Mouse (Mus musculus) adrenal gland, postnatal 10 days (tissue): Measurements from ENCODE around the gene Akr1c14. TPM values are rescaled to one million over a fixed set of nuclear protein-coding genes. Genes with fewer than 3 reads are reported as not detected.
"Not testable (repeated sequence)": the region's sequence is repeated elsewhere in the genome, so short reads cannot be mapped to it uniquely, and the experiment has no call there.

Source experiments
- DNase-seq: peaks from one replicate; pipeline ENCODE4 v3.0.0; 2021; ENCODE audit warnings: mixed read lengths
- total RNA-seq, 2 experiments: library from RNA; stranded (reverse); gene quantifications; 2 replicates each; pipeline ENCODE4 v1.2.3; 2021

Akr1c14 gene
- total RNA-seq, 2 experiments from 2014 or later = 18.1 to 35.3 TPM

GRCm38 (mm10) chr13:4123146-4123545 lies 74.3 kb downstream of the Akr1c14 start:
- no peak for DNase-seq

DNA sequence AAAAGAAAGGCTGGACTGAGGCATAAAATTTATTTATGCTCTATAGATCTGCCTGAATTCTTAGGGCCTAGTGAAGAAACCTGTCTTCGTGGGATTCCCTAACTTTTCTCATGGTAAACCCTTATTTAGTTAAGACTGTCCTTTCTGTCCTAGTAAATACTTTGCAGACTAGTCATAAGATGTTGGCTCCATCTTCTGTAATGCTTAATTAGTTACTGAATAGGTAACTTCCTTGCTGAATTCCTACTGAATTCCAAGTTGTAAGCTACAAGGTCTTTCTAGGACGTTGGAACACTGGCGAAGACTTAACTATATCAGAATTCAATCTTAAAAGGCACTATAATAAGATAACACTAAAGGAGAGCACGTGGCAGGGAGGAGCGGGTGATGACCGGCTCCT lies 75.7 kb downstream of the Akr1c14 start:
- not testable (repeated sequence) for DNase-seq

DNA sequence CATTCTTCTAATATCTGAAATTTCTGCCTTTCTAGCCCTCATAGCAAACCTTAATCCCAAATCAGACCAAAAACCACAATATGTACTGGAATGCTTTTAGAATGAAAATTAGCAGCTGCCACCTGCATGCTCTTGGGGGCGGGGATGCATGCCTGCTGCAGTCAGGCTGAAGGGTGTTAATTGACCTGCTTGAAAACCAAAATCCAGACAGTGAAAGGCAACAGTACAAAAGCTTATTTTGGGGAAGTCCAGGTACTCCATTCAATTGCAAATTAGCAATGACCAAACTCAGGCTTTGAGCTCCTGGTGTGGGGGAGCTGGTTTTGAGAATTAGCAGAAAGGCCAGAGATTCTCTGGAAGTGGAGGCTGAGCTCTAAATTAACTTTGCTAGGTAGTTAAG lies 77.0 kb downstream of the Akr1c14 start:
- not testable (repeated sequence) for DNase-seq

- peak; percentile 26 for DNase-seq
Measured at GRCm38 (mm10) chr13:4129100-4129499, 80.3 kb downstream of the Akr1c14 start.

GRCm38 (mm10) chr13:4131317-4131716 lies 82.5 kb downstream of the Akr1c14 start:
- DNase-seq = no peak

DNA sequence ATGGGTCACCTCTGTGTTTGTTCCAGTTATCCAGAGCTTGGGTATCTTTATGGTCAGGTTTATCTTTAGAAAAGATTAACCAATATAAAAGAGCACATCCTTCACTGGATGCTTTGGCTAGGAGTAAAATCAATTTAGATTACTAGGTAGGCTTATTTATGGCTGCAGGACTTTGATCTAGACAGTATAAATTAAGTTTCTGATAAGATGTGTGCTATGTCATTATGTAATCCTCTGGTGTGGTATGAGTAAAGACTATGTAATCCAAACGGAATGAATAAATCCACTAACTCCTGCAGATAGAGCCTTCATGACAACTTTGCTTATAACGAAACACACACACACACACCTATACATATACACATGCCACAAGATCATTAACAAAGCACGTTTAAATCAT lies 82.9 kb downstream of the Akr1c14 start:
- DNase-seq = no peak

DNA sequence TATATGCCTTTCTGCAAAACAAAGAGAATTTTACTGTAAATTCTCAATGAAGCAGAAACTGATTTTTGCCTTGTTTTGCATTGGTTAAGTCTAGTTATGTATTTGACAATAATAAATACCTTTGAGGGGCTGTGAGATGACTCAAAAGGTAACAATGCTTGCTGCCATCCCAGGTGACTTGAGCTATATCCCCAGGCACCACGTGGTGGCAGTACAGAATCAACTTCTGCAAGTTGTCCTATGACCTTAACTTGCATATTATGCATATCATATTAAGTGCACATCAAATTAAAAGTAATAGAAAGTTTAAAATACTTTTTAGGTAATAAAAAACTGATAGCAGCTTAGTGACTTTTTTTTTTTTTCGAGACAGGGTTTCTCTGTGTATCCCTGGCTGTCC lies 84.3 kb downstream of the Akr1c14 start:
- DNase-seq = peak; percentile 50

Other genes starting within 250 kb of the Akr1c14 start
- gene Calml3, start 244.7 kb upstream of the Akr1c14 start, total RNA-seq = not detected
- not detected for gene Calm4, start 211.3 kb upstream of the Akr1c14 start, total RNA-seq
- not detected for gene Calm5, start 194.8 kb upstream of the Akr1c14 start, total RNA-seq
- gene Net1, start 130.8 kb upstream of the Akr1c14 start, total RNA-seq = 10 to 100 TPM; 56.1 to 98.2 TPM
- gene Tubal3, start 130.7 kb upstream of the Akr1c14 start, total RNA-seq = not detected
- gene Ucn3, start 103.7 kb upstream of the Akr1c14 start, total RNA-seq = not detected
- 100 to 1,000 TPM; 382 to 409 TPM for gene Akr1c18, start 101.6 kb downstream of the Akr1c14 start, total RNA-seq
- 10 to 100 TPM; 25.0 to 25.8 TPM for gene Akr1c13, start 142.1 kb downstream of the Akr1c14 start, total RNA-seq
- gene Akr1c19, start 179.7 kb downstream of the Akr1c14 start, total RNA-seq = 1 to 10 TPM; 2.2 to 2.5 TPM
- 1 to 10 TPM; 3.4 to 5.3 TPM for gene Akr1c12, start 230.4 kb downstream of the Akr1c14 start, total RNA-seq